Mouse (Mus musculus) Muller cell, postnatal 12 days (primary cell): ENCODE measurements around the gene Plgrkt.
"Not testable (repeated sequence)": the region's sequence is repeated elsewhere in the genome, so short reads cannot be mapped to it uniquely, and the experiment has no call there.

Experiments used
- DNase-seq: peaks from one replicate; pipeline ENCODE4 v3.0.0-alpha.2; 2015; ENCODE audit errors: inconsistent ontology term

The Plgrkt gene

GRCm38 (mm10) chr19:29366969-29367622 lies at the start of gene Plgrkt, which contains the start of gene Cd274:
Gene Plgrkt, minus strand, starts transcription at chr19:29367390.
Gene Cd274, plus strand, starts transcription at chr19:29367455.
- DNase-seq: peak; percentile 82

DNA sequence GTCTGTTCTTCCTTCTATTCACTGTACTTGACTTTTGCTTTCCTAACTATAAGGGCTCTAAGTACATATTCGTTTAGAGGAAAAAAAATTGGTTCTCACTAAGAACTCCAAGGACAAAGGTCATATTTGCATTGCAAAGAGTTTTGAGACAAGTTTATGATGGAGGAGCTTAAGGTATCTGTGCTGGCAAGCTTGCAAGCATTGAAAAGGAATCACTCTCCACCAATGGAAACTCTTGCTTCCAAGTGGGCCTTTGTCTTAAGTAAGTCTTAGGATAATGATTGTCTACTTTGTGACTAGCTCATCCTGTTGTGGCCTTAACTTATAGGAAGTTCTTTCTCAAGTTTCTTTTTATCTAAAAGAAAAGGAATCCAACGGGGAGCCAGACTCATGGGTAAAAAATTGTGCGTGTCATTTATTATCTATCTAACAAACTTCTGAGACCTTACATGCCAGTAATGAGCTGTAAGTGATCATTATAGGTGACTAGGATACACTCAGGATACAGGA lies 49.3 kb upstream of the Plgrkt start:
- no peak for DNase-seq

- not testable (repeated sequence) for DNase-seq
Measured at GRCm38 (mm10) chr19:29414917-29415316, 47.7 kb upstream of the Plgrkt start.

- no peak for DNase-seq
Measured at GRCm38 (mm10) chr19:29414513-29414912, 47.3 kb upstream of the Plgrkt start.

- peak; percentile 12 for DNase-seq
Measured at GRCm38 (mm10) chr19:29412476-29413420, 45.6 kb upstream of the Plgrkt start.

DNA sequence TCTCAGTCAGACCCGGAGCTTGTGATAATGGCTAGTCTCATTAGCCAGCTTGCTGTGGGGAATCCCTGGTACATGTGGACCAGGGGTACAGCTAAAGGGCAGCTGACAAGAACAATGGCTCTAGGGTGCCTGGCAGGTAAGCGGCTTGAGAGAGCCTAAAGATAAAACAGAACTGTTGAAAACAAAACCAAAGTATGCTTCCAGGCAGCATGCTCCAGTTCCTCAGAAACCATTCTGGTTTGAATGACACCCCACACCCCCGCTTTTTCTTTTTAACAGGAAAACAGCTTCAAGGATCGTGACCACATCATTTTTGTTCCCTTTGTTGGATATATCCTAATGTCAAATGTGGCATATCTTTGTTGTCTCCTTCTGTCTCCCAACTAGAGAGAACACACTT lies 43.4 kb upstream of the Plgrkt start, which contains the start of gene Pdcd1lg2:
Gene Pdcd1lg2 (plus strand): TSS at position 301 of the 400 bp plus-strand sequence.
- DNase-seq: no peak

DNA sequence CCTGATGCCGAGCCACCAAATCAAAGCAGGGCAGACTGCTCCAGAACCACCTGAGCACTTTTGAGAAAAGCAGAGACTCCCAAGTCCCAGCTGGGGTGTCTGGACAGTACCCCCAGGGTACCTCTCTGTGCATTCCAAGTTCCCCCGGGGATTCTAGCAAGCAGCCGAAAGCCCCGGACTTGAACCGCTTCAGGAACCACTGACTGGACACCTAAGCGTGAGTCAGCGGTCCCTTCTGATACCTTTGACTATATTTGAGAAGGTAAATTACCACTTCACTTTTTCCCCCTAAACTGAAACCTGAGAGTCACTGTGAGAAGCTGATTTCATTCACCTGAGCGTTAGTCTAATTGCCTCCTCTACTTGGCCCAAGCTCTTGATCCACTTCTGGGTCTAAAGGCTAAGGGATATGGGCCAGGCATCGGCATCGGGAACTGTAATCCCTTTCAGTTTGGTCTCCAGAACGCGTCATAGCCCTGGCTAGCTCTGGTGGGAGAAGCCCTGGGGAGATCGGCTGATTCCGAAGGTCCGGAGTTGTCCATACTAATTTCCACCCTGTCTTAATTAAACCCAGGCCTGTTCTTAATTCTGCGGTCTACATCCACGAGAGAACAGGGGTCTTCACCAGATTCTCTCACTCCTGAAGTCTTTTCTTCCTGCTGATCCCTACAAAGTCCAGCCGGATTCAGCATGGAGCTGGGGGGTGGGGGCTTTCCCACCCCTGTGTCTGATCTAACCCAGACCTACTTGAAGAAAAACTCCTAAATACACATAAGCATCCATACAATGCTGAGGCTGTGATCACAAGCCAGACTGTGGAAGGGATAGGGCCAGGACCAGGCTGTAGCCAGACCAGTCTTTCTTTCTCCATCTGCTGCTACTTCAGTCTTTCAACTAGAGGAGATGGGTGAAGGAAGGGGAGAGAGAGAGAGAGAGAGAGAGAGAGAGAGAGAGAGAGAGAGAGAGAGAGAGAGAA lies 39.1 kb upstream of the Plgrkt start:
- DNase-seq: no peak

DNA sequence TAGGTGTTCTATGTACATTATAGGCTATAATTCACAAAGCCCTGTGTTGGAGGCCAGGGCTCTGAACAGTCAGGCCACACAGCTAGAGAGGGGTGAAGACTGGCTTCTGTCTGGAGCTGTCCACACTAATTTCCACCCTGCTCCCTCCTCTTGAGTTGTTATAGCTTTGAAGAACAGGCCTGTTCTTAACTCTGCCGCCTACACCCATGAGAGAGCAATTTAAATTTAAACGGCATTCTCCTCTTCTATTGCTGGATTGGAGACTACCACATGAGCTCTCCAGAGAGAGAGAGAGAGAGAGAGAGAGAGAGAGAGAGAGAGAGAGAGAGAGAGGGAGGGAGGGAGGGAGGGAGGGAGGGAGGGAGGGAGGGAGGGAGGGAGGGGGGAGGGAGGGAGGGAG lies 38.2 kb upstream of the Plgrkt start:
- no peak for DNase-seq

DNA sequence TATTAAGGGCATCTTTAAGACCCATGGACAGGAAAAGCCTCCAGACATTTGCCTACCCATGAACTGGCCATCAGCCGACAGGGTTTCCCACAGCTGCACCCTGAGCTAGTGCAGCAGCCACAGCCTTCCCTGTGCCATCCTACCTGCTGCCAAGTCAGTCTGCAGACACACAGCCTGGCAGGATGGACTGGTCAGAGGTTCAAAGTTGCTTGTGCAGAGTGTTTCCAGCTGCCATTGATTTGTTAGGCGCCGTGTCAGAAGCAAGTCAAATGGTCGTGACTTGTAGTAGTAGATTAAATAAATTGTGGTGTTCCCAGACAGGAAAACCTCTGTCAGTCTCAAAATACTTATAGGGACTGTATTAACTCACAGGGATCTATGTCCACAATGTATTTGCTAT lies 36.1 kb upstream of the Plgrkt start:
- no peak for DNase-seq

- DNase-seq: no peak
Measured at GRCm38 (mm10) chr19:29402621-29403020, 35.4 kb upstream of the Plgrkt start.

GRCm38 (mm10) chr19:29400466-29400865 lies 33.3 kb upstream of the Plgrkt start:
- DNase-seq: no peak

GRCm38 (mm10) chr19:29399786-29400185 lies 32.6 kb upstream of the Plgrkt start:
- no peak for DNase-seq

GRCm38 (mm10) chr19:29396353-29396752 lies 29.2 kb upstream of the Plgrkt start:
- no peak for DNase-seq

GRCm38 (mm10) chr19:29394721-29395120 lies 27.5 kb upstream of the Plgrkt start:
- DNase-seq: no peak

DNA sequence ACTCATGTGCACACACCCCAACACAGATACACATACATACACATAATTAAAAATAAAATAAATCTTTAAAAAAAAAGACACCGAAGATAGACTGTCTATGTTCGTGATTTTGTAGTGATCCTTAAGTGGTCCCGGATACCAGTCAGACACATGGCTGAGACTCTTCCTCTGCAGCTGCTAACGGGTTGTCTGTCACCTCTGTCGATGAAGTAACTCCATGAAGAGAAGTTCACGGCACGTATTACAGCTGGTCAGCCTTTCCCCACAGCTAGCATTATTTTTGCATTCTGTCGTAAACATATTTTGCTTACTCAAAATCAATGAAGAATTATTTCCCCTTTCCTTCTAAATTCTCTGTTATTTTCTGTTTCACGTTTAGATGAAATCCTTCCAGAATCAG lies 26.1 kb upstream of the Plgrkt start:
- DNase-seq: no peak

- no peak for DNase-seq
Measured at GRCm38 (mm10) chr19:29391279-29391678, 24.1 kb upstream of the Plgrkt start.

DNA sequence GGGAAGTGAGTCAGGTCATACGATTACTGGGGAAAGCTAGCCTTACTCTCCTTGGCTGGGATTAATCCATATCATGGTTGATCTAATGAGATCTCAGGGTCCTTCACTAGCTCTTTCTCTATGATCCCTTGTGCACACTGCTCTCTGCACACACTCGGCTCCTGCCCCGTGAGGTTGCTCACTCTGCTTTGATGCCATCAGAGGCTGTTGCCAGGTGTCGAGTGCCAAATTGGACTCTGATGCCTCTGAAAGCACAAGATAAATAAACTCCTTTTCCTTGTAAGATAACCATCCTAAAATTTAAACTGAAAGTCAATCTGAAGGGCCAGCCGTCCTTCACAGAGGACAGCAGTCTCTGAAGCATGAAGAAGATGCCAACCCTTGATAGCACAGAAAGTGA lies 23.3 kb upstream of the Plgrkt start:
- no peak for DNase-seq

- no peak for DNase-seq
Measured at GRCm38 (mm10) chr19:29388818-29389217, 21.6 kb upstream of the Plgrkt start.

DNA sequence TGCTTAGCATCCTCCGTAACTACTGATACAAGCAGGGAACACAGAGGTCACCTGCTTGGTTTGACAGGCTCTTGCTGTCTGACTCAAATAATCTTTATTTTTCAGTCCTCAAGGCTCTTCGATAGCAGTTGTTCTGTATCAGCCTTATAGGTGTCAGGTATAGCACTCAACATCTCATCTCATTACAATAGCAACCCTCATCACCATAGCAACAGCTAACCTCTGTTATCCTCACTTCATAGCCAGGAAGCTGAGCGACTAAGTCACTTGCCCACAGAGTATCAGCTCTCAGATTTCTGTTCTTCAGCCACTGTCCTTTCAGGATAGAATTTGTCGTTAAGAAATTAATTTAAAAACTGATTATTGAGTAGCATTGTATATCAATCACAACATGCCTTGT lies 18.6 kb upstream of the Plgrkt start:
- DNase-seq: no peak

GRCm38 (mm10) chr19:29384994-29385393 lies 17.8 kb upstream of the Plgrkt start:
- DNase-seq: no peak

DNA sequence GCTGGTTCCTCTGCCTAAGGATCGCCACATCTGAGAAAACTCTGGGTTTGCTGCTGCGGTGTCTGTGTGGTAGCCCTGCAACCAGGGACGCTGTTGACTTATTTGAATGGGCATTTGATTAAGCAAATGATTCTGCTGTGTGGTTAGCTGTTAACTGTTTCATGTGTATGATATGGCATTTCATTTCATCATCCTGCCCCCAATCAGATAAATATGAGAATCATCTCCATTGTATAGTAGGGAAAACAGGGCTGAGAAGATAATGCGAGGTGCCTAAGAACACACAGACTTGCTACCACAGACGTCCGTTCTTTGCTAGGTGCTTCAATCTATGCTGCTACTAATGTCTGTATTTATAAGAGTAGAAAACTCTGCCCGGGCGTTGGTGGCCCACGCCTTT lies 17.2 kb upstream of the Plgrkt start:
- no peak for DNase-seq
